Mouse (Mus musculus) bone marrow macrophage, adult 2 months (primary cell): ENCODE results near the gene Rgs9.

Experiments used
- CTCF ChIP-seq: IDR thresholded peaks from 2 replicates; pipeline ENCODE4 v1.5.1; 2012; ENCODE audit warnings: low read depth, mild to moderate bottlenecking, low read length, moderate library complexity
- POLR2A ChIP-seq: IDR thresholded peaks from 2 replicates; pipeline ENCODE4 v1.6.1; 2012; ENCODE audit warnings: mild to moderate bottlenecking, low read depth, low read length, borderline replicate concordance

DNA sequence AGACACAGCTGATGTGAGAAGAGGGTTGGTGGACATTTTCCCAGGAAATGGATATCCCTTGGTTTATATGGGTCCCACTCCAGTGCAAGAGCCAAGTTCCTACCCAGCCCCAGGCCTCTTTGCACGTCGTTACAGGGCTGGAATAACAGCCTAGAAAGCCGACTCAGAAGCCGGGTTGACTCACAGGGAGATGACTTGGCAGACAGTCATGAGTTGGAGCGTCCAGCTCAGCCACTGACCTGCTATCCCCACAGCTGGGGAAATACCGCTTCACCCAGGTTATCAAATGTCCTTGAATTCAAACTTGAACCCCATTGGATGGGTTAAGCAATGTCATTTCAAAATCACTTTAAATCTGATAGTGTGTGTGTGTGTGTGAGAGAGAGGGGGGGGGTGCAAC, 34.8 kb upstream of the Rgs9 start:
- TF ChIP-seq CTCF (no peak), POLR2A (no peak)
